Comparison of ENCODE assay signal across 8 mouse cellular contexts in the genomic region with DNA sequence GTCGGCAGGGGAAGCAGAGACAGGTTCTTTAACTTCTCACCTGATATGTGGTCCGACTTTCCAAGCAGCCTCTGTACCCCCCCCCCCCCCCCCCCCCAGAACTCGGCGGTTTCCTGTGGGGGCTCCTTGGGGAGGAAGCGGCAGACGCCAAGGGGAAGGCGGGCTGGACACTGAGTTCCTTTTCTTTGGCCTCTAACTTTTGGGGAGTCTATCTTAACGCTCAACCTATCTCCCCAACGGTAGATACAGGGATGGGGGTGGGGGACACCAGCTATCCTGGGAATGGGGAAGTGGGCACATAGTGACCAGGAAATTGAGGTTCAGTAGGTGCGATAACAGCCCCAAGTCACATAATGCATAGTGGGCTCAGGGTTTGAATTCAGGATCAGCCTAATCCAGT. TPM values are rescaled to one million over a fixed set of nuclear protein-coding genes. Genes with fewer than 3 reads are reported as not detected.
A peak's percentile ranks its signal among the peaks of the same experiment; 100 is the strongest.
DNase-seq lines count a peak whose midpoint lies in the region; ATAC-seq and TF ChIP-seq lines count a peak whose summit lies in the region.

No protein-coding gene starts in this region.

- no peak for ATAC-seq in heart, embryonic 12.5 days (ENCODE audit: insufficient number of reproducible peaks, low FRiP score)

- DNase-seq in heart, postnatal 10 days, result no peak
- no peak for DNase-seq in hindbrain, embryonic 10.5 days (ENCODE audit: low spot score)
- DNase-seq in cerebellum, postnatal 25 days, result no peak
- DNase-seq in layer of hippocampus, adult 9-11 months, result no peak
- no peak for DNase-seq in cerebellum, adult 9-11 months

- 20% methylated on average over 10 of the region's 10 CpGs for whole genome bisulfite sequencing in heart, embryonic 12.5 days
- 41% methylated on average over 10 of the region's 10 CpGs for WGBS in hindbrain, embryonic 10.5 days

- no peak for TF ChIP-seq CTCF in ES-Bruce4 (IDR thresholded peaks at IDR 0.05; ENCODE audit: low read depth, low read length)

- H3K4me2 ChIP-seq in heart, embryonic 12.5 days, result peak overlapping the region; percentile 87

- H3K4me3 ChIP-seq in heart, embryonic 12.5 days, result peak overlapping the region; percentile 61
- peak overlapping the region; percentile 40 for H3K4me3 ChIP-seq in ES-Bruce4 (ENCODE audit: low read depth, low read length)
- peak overlapping the region; percentile 53 for H3K4me3 ChIP-seq in hindbrain, embryonic 10.5 days
- peak overlapping the region; percentile 96 for H3K4me3 ChIP-seq in megakaryocyte, embryonic 14.5 days (replicated peaks)

- peaks cover 6% of the 10 kb centered on the region; the same call in 1 of the 2 replicates for H3K27me3 ChIP-seq in heart, embryonic 12.5 days (replicated peaks)
- no peaks in the 10 kb centered on the region for H3K27me3 ChIP-seq in ES-Bruce4 (ENCODE audit: control insufficient read depth, insufficient read depth, low read length, poor library complexity, severe bottlenecking)
- peaks cover 35% of the 10 kb centered on the region for H3K27me3 ChIP-seq in hindbrain, embryonic 10.5 days (ENCODE audit: insufficient read depth, poor library complexity, severe bottlenecking)
- no peaks in the 10 kb centered on the region for H3K27me3 ChIP-seq in megakaryocyte, embryonic 14.5 days (replicated peaks)

- no peaks in the 10 kb centered on the region for H3K9me3 ChIP-seq in heart, embryonic 12.5 days (replicated peaks)
- no peaks in the 10 kb centered on the region for H3K9me3 ChIP-seq in ES-Bruce4 (replicated peaks; ENCODE audit: control insufficient read depth, insufficient read depth, low read length, poor library complexity, severe bottlenecking)
- no peaks in the 10 kb centered on the region for H3K9me3 ChIP-seq in hindbrain, embryonic 10.5 days
- no peaks in the 10 kb centered on the region for H3K9me3 ChIP-seq in megakaryocyte, embryonic 14.5 days

- no peak for TF ChIP-seq POLR2A in ES-Bruce4 (IDR thresholded peaks at IDR 0.05; ENCODE audit: insufficient read depth, low read length)

- H3K4me1 ChIP-seq in heart, embryonic 12.5 days (replicated peaks), result peaks cover 51% of the 10 kb centered on the region
- no peaks in the 10 kb centered on the region for H3K4me1 ChIP-seq in ES-Bruce4 (ENCODE audit: control insufficient read depth, insufficient read depth, low read length)
- peaks cover 20% of the 10 kb centered on the region for H3K4me1 ChIP-seq in hindbrain, embryonic 10.5 days (replicated peaks)
- peaks cover 84% of the 10 kb centered on the region for H3K4me1 ChIP-seq in megakaryocyte, embryonic 14.5 days

- peak overlapping the region; percentile 80 for H3K9ac ChIP-seq in heart, embryonic 12.5 days
- H3K9ac ChIP-seq in ES-Bruce4 (ENCODE audit: low read depth, poor library complexity, severe bottlenecking), result no peak overlapping the region; the same call in 1 of the 2 replicates

- H3K27ac ChIP-seq in heart, embryonic 12.5 days (ENCODE audit: poor library complexity, severe bottlenecking), result peak overlapping the region; percentile 51; the same call in 1 of the 2 replicates
- no peak overlapping the region for H3K27ac ChIP-seq in ES-Bruce4 (ENCODE audit: insufficient read depth, low read length)
- no peak overlapping the region for H3K27ac ChIP-seq in hindbrain, embryonic 10.5 days

- intact Hi-C loops in heart, postnatal 10 days (cut with DNase I), result no loop called here

- H3K36me3 ChIP-seq in heart, embryonic 12.5 days, result no peaks in the 10 kb centered on the region
- H3K36me3 ChIP-seq in ES-Bruce4 (ENCODE audit: control insufficient read depth, insufficient read depth, low read length, poor library complexity, severe bottlenecking), result no peaks in the 10 kb centered on the region
- no peaks in the 10 kb centered on the region for H3K36me3 ChIP-seq in hindbrain, embryonic 10.5 days
- H3K36me3 ChIP-seq in megakaryocyte, embryonic 14.5 days (replicated peaks; ENCODE audit: low read length), result peaks cover 63% of the 10 kb centered on the region

- no peak for TF ChIP-seq EP300 in ES-Bruce4 (IDR thresholded peaks at IDR 0.05; ENCODE audit: insufficient read depth, low read depth, low read length)

RNA-seq across cellular contexts. Expression of gene Ptgs1, which starts 0.7 kb away (rescaled TPM):
- polyA plus RNA-seq in heart, embryonic 12.5 days (2016; fragmentation: Nextera tagmentation; extraction: Ambion mirVana), result 25.5 and 27.2 TPM in 2 replicates
- 10 to 100 TPM; 15.5 to 16.0 TPM for total RNA-seq in heart, postnatal 10 days (2021)
- 2.2 and 2.3 TPM in 2 replicates for polyA plus RNA-seq in ES-Bruce4 (2011; ENCODE audit: insufficient read depth, insufficient read length, low read depth, missing spikeins)
- polyA plus RNA-seq in hindbrain, embryonic 10.5 days (2016; fragmentation: Nextera tagmentation; extraction: Ambion mirVana), result 4.5 and 5.2 TPM in 2 replicates
- 118 and 153 TPM in 2 replicates for polyA plus RNA-seq in megakaryocyte, embryonic 14.5 days (2012; ENCODE audit: insufficient read depth, low replicate concordance)

Comparison
In these comparisons a context has a peak if more than half of its experiments do, and no peak if none do; other contexts are left out.
1. H3K4me3 ChIP-seq: peak in every context shown above with its lines; median percentile 96 in megakaryocyte, embryonic 14.5 days; 61 in heart, embryonic 12.5 days; 53 in hindbrain, embryonic 10.5 days; 40 in ES-Bruce4.